Mouse (Mus musculus) induced T-regulatory cell, adult 2 months (primary cell): ENCODE results near the gene Ptma.
A peak's percentile ranks its signal among the peaks of the same experiment; 100 is the strongest.
"Not testable (repeated sequence)": the region's sequence is repeated elsewhere in the genome, so short reads cannot be mapped to it uniquely, and the experiment has no call there.

ENCODE experiments used
- DNase-seq: peaks from one replicate; pipeline ENCODE4 v3.0.0-alpha.2; 2012; ENCODE audit warnings: low read depth

Ptma gene

DNA sequence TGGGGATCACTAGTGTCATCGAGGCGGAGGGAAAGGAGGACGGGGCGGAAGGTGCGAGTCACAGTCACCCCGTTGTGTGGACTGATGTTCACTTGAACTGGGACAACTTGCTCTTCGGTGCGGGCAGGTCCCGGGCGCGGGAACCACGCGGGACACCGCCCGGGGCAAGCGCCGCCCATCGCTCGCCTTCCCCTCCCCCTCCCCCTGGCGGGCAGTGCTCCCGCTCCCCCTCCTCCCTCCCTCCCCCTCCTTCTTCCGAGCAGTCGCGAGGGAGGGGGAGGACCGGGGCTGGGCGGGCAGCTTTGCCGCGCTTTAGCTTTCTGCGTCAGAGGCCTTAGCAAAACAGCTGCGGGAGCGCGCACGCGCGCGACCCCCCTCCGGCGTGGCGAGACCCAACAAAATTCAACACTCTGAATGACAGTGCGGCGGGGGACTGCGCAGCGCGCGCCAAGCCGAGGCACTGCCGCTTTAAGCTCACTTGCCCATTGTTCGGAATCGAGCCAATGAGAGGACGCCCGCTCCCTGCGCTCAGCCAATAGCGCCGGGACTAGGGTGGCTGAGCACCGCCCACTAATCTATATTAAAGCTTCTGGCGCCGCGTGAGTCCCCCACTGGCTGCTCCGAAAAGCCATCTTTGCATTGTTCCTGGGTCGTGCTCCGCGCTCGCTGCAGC, at the start of gene Ptma:
Ptma (plus strand) TSS at position 611 of the 673 bp plus-strand sequence.
- DNase-seq: peak; percentile 98

DNA sequence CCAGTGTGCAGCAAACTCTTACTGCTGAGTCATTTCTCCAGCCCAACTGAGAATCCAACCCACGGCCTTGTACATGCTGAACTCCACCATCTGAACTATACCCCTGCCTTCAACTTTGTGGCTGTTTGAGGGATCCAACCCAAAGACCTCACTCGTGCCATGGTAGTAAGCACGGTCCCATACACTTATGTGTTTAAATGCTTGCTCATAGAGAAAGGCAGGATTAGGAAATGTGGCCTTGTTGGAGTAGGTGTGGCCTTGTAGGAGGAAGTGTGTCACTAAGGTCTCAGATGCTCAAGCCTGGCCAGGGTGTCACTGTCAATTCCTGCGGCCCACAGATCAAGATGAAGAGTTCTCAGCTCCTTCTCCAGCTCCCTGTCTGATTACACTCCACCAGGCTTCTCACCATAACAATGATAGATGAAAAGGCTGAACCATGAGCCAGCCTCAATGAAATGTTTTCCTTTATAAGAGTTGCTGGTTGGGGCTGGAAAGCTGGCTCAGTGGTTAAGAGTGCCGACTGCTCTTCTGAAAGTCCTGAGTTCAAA, 48.7 kb upstream of the Ptma start:
- DNase-seq: no peak

DNA sequence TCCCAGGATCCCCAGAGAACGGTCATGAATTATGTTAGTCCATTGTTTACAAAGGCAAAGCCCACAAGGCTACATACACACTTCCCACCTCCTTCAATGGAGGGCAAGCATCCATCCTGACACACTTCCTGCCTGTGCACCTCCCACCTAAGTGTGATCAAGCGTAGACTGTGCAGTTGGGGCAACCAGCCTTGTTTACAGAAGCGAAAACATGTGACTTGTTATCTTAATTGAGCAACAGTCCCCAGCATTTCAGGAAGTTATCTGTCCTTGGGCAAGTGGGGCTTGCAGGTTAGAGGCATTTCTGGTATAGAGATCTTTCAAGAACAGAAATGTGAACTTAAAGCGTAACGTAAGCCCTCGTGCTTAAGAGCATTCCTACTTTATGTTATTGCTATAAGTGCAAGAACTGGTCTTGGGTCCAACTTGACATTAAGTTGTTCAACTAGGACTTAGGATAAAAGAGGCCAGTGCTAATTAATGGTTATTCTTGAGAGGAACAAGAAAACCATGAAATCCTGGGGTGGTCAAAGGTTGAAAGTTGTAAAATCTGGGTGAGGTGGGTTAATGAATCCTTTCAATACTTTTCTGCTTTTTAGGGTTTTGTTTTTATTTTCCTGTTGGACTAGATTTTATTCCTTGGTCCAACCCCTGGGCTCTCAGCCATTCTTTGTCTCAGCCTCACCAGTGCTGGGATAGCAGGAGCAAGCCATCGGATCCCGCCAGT, 47.3 kb upstream of the Ptma start:
- no peak for DNase-seq

DNA sequence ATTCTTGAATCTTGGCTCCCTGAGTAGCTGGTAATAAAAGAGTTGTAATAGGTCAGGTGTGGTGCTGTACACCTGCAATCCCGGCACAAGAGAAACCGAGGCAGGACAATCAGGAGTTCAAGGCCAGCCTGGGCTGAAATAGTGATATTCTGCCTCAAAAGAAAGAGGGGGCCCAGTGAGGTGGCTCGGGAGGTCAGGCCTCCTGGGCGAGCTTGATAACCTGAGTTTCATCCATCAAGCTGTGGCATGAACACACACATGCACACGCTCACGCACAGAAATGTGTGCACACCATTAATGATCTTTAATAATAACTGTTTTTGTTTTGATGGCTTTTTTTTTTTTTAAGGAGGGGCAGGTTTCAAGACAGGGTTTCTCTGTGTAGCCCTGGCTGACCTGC, 46.2 kb upstream of the Ptma start:
- no peak for DNase-seq

DNA sequence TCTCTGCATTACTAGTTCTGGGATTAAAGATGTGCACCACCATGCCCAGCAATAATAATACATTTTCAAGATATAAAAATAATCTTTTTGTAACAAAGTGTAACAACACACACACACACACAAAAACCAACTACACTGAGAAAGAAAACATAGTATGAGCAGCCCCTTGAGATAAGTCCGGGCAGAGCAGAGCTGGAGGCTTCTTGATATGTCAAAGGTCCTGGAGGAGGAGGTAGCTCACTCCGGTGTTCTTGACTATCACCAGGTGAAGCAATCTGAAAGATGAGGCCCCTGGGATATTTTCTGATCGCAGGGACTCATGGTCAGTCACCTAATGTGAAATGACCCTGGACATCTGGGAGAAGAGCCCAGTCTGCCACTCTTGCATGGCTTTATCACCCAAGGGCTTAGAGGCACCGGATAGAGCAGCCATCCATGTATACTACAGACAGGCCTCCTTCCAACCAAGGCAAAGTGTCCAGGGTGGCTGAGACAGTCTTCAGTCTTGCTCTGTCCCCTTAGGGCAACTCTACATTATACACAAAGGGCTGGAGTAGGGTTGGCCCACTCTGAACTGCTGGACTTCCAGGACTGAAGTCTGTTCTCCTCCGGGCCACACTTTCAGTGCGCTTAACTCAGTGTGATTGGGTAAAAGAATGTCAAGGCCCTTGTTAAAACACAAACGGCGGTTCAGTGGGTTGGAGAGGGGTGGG, 45.6 kb upstream of the Ptma start:
- DNase-seq: no peak

GRCm38 (mm10) chr1:86481468-86481867, 45.1 kb upstream of the Ptma start:
- DNase-seq: no peak

DNA sequence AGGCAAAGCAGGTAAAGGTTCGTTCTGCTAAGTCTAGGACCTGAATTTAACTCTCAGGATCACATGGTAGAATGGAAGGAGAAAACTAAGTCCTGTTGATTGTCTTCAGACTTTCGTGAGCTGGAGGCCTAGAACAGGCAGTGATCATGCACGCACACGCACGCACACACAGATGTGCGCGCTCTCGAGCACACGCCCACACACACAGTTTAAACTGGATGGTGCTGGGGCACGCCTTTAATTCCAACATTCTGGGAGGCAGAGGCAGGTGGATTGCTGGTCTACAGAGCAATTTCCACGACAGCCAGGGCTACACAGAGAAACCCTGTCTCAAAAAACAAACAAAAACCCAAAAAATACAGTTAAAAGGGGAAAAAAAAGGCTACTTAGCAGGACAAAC, 44.2 kb upstream of the Ptma start:
- DNase-seq: no peak

GRCm38 (mm10) chr1:86482761-86483160, 43.8 kb upstream of the Ptma start:
- no peak for DNase-seq

DNA sequence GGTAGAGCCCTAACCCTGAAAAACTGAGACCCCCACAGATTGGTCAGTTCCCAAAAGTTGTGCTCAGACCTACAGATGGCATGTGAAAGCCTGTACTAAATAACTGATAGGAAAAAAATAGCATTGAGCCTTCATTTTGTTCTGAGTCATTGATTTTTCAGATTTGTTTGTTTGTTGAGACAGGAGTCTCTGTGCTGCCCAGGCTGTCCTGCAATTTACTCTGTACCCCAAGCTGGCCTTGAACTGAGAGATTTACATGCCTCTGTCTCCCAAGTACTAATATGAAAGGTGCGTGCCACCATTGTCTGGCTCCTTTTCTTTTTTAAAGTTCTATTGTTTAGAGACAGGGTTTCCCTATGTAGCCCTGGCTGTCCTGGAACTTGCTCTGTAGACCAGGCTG, 41.2 kb upstream of the Ptma start:
- DNase-seq: no peak

DNA sequence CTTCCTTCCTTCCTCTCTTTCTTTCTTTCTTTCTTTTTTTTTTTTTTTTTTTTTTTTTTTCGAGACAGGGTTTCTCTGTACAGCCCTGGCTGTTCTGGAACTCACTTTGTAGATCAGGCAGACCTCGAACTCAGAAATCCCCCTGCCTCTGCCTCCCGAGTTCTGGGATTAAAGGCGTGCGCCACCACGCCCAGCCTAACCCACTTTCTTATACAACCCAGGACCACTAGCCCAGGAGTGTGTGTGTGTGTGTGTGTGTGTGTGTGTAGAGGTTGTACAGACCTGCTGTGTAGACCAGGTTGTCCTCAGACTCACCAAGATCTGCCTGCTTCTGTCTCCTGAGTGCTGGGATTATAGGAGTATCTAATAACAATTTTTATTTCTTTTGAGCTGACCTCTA, 40.7 kb upstream of the Ptma start:
- DNase-seq: not testable (repeated sequence)

- DNase-seq: no peak
Observed at GRCm38 (mm10) chr1:86486703-86487294, 39.7 kb upstream of the Ptma start.

GRCm38 (mm10) chr1:86487295-86487907, 39.1 kb upstream of the Ptma start:
- peak; percentile 100 for DNase-seq

DNA sequence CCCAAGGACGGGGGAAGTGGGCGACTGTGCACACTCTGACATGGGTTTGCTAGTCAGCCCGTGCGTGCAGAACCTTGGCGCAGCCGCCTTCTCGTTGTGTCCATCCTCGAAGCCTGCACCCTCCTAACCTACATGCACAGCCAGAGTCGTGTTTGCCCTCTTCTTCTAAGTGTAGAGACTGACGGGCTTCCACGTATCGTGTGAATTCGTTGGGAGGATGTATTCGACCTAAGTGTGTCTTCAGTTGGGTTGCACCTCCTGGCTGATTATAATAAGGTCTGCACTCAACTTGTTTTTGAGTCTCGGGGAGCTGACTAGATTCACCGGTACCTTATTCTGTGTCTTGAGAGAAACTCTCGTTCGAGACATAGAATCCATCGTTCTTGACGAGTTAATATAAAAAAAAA, 38.6 kb upstream of the Ptma start:
- DNase-seq: no peak

DNA sequence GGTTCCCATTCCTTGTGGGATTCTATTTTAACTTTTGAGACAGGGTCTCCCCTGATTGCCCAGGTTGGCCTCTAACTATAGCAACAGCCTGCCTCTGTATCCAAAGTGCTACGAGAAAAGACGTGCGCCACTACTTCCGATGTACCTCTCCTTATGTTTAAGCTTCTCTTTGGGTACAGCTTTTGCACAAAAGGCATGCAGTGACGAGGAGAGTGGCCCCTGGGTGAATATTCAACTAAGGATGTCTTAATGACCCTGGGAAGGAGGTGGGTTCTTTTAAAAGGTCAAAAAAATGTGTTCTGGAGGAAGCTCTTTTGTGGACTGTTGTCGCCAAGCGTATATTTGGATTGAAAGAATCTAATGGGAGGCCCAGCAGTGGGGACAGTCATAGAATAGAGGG, 38.2 kb upstream of the Ptma start:
- DNase-seq: no peak

GRCm38 (mm10) chr1:86488774-86489173, 37.8 kb upstream of the Ptma start:
- peak; percentile 62 for DNase-seq

- DNase-seq: peak; percentile 58
Observed at GRCm38 (mm10) chr1:86489901-86490300, 36.6 kb upstream of the Ptma start.

GRCm38 (mm10) chr1:86490697-86491096, 35.8 kb upstream of the Ptma start:
- no peak for DNase-seq

DNA sequence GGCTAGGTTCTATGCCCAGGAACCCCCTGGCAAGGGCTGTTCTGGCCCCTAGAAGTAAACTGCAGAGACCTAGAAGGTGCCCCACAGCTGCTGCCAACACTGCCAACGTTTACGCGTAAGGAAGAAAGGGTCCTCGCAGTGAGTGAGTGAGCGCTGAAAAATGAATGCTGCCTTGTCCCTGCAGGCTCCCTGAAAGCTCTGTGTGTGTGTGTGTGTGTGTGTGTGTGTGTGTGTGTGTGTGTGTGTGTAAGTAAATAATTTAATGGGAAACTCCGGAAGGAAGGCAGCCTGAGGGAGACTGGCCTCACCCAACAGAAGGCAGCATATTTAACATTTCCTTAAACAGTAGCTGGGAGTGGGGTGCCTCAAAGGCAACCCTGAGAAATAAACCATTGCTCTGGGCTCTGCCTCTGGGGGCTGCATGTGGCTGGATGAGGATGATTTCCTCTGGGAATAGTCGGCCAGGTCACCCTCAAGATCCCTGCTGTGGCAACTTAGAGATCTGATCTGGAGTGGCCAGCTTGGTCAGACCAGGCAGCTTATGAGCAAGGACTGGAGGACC, 34.9 kb upstream of the Ptma start:
- no peak for DNase-seq

DNA sequence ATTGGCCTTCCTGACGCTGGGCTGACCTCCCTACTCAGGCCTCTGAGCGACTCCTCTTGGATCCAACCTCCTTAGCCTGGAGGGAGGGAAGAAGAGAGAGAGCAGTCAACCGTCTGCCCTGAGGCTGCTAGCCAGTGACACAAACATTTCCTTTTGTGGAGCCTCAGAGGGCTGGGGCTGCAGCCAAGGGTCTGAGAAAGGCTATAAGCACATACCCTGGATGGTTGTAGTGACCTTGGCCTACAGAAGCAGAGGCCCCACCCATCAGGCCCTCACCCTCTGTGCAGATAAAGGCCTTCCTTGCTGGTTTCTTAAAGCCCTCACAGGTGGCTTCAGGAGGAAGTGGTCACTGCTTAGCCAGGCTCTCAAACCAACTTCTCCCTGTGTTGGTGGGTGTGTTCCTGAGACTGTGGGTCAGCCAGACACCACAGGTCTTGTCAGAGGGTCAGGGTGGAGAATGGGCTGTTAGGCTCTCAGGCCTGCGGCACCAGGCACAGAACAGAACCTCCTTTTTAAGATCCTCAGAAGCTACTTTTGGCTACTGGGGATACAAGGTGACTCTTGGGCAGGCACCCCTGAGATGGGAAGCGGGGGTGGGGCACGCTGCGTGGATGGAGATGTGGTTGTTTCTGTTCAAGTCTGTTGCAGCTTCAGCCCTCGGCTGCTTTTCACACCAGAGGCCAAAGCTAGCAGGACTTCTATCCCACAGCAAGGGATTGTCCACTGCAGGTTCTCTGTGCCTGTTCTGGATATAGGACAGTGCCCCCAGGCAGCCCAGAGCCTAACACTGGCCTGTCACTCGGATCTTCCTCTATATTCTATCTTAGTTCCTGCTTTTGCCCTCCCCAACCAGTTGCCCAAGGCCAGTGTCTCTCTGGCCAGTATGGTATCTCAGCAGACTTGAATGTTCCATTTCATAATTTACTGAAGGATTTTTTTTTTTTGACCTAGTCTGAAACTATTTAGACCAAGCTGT, 34.1 kb upstream of the Ptma start:
- DNase-seq: peak; percentile 32

- DNase-seq: no peak
Observed at GRCm38 (mm10) chr1:86493783-86494182, 32.7 kb upstream of the Ptma start.
